Mouse (Mus musculus) neural tube, embryonic 13.5 days (tissue): ENCODE results near the gene Gabrg2. TPM values are rescaled to one million over a fixed set of nuclear protein-coding genes. Genes with fewer than 3 reads are reported as not detected.

Source experiments
- ATAC-seq: fragments of 200-750 bp; cut with Nextera tagmentation; 2 replicates; pipeline ENCODE4 v1.8.0; 2017; ENCODE audit warnings: low read depth, mild to moderate bottlenecking, moderate TSS enrichment, moderate library complexity
- H3K27ac ChIP-seq: fragments of 300-500 bp; sonication (generic); replicated peaks from 2 replicates; pipeline ENCODE4 v1.5.1; 2015; ENCODE audit warnings: moderate library complexity, mild to moderate bottlenecking, inconsistent platforms
- H3K27me3 ChIP-seq: fragments of 300-500 bp; sonication (generic); 2 replicates; pipeline ENCODE4 v1.6.1; 2015; ENCODE audit warnings: mild to moderate bottlenecking, inconsistent platforms
- H3K36me3 ChIP-seq: fragments of 300-500 bp; sonication (generic); 2 replicates; pipeline ENCODE4 v1.6.1; 2015; ENCODE audit warnings: mild to moderate bottlenecking, inconsistent platforms
- H3K4me1 ChIP-seq: fragments of 300-500 bp; sonication (generic); replicated peaks from 2 replicates; pipeline ENCODE4 v1.6.1; 2015; ENCODE audit warnings: inconsistent platforms
- H3K4me2 ChIP-seq: fragments of 300-500 bp; sonication (generic); 2 replicates; pipeline ENCODE4 v1.6.1; 2015; ENCODE audit warnings: inconsistent platforms, mild to moderate bottlenecking, moderate library complexity
- H3K4me3 ChIP-seq: fragments of 300-500 bp; sonication (generic); 2 replicates; pipeline ENCODE4 v1.5.1; 2015; ENCODE audit warnings: mild to moderate bottlenecking, inconsistent platforms
- H3K9ac ChIP-seq: fragments of 300-500 bp; sonication (generic); 2 replicates; pipeline ENCODE4 v1.6.1; 2015; ENCODE audit warnings: moderate library complexity, mild to moderate bottlenecking, inconsistent platforms
- H3K9me3 ChIP-seq: fragments of 300-500 bp; sonication (generic); 2 replicates; pipeline ENCODE4 v1.6.1; 2016; ENCODE audit warnings: inconsistent platforms
- WGBS: fragments of 180-500 bp; shearing (Covaris S2); methylation state at CpG from one replicate; pipeline ENCODE4 v1.1.7; 2015; 5-methylcytosine and 5-hydroxymethylcytosine counted together
- polyA plus RNA-seq: library from polyadenylated mRNA; unstranded; fragments of >200 nt; fragmentation: Nextera tagmentation; extraction: Ambion mirVana; gene quantifications from 2 replicates; pipeline ENCODE4 v1.2.1, GENCODE M21; 2015

The Gabrg2 gene
- polyA plus RNA-seq, 1 experiment from 2014 or later, result 73.0 TPM

- 91% methylated on average over 2 of the region's 2 CpGs for WGBS
- H3K4me3 ChIP-seq, result no peak overlapping the region
- no peak overlapping the region for H3K4me2 ChIP-seq
- no peaks in the 10 kb centered on the region for H3K36me3 ChIP-seq
- no peaks in the 10 kb centered on the region for H3K9me3 ChIP-seq
- no peak overlapping the region for H3K9ac ChIP-seq
- no peak overlapping the region for H3K27ac ChIP-seq
- no peak for ATAC-seq
- H3K4me1 ChIP-seq, result no peaks in the 10 kb centered on the region
- H3K27me3 ChIP-seq, result no peaks in the 10 kb centered on the region
Observed at GRCm38 (mm10) chr11:41903661-41904060, 97.0 kb downstream of the Gabrg2 start.

Other genes starting within 250 kb of the Gabrg2 start
- 2.8 and 3.0 TPM in 2 replicates for gene Gabra1, start 182.1 kb upstream of the Gabrg2 start, polyA plus RNA-seq